Mouse (Mus musculus) embryonic facial prominence, embryonic 14.5 days (tissue): ENCODE results near the gene Krt80. TPM values are rescaled to one million over a fixed set of nuclear protein-coding genes. Genes with fewer than 3 reads are reported as not detected.
"Not testable (repeated sequence)": the region's sequence is repeated elsewhere in the genome, so short reads cannot be mapped to it uniquely, and the experiment has no call there.

ENCODE experiments used
- ATAC-seq: fragments of 200-750 bp; cut with Nextera tagmentation; 2 replicates; pipeline ENCODE4 v1.8.0; 2017; ENCODE audit warnings: low read depth, moderate number of reproducible peaks, moderate TSS enrichment
- DNase-seq: peaks from one replicate; pipeline ENCODE4 v3.0.0-alpha.2; 2015; ENCODE audit warnings: low spot score
- H3K27ac ChIP-seq: fragments of 300-500 bp; sonication (generic); replicated peaks from 2 replicates; pipeline ENCODE4 v1.5.1; 2014; ENCODE audit warnings: low read depth, mild to moderate bottlenecking, low read length, moderate library complexity
- H3K27me3 ChIP-seq: fragments of 300-500 bp; sonication (generic); replicated peaks from 2 replicates; pipeline ENCODE4 v1.6.1; 2014; ENCODE audit warnings: low read length; ENCODE audit not compliant: control insufficient read depth, insufficient read depth
- H3K36me3 ChIP-seq: fragments of 300-500 bp; sonication (generic); 2 replicates; pipeline ENCODE4 v1.6.1; 2014; ENCODE audit warnings: low read length, mixed read lengths; ENCODE audit not compliant: control insufficient read depth, insufficient read depth
- H3K4me1 ChIP-seq: fragments of 300-500 bp; sonication (generic); 2 replicates; pipeline ENCODE4 v1.6.1; 2014; ENCODE audit warnings: antibody characterized with exemption, low read length; ENCODE audit not compliant: control insufficient read depth, insufficient read depth
- H3K4me2 ChIP-seq: fragments of 300-500 bp; sonication (generic); 2 replicates; pipeline ENCODE4 v1.6.1; 2014; ENCODE audit warnings: low read depth, mild to moderate bottlenecking, low read length, moderate library complexity, mixed read lengths
- H3K4me3 ChIP-seq: fragments of 300-500 bp; sonication (generic); 2 replicates; pipeline ENCODE4 v1.5.1; 2014; ENCODE audit warnings: low read depth, mild to moderate bottlenecking, low read length
- H3K9ac ChIP-seq: fragments of 300-500 bp; sonication (generic); 2 replicates; pipeline ENCODE4 v1.6.1; 2014; ENCODE audit warnings: low read depth, mild to moderate bottlenecking, low read length, moderate library complexity, mixed read lengths
- H3K9me3 ChIP-seq: fragments of 300-500 bp; sonication (generic); 2 replicates; pipeline ENCODE4 v1.6.1; 2016; ENCODE audit warnings: low read length; ENCODE audit not compliant: control insufficient read depth
- WGBS: fragments of 180-500 bp; shearing (Covaris S2); extraction: QIAGEN DNeasy Blood & Tissue Kit; methylation state at CpG from one replicate; pipeline ENCODE4 v1.1.7; 2014; 5-methylcytosine and 5-hydroxymethylcytosine counted together
- polyA plus RNA-seq: library from polyadenylated mRNA; unstranded; fragments of >200 nt; fragmentation: Nextera tagmentation; extraction: Ambion mirVana; gene quantifications from 2 replicates; pipeline ENCODE4 v1.2.1, GENCODE M21; 2014

Gene Krt80
- polyA plus RNA-seq, 1 experiment from 2014 or later, result 9.5 TPM

DNA sequence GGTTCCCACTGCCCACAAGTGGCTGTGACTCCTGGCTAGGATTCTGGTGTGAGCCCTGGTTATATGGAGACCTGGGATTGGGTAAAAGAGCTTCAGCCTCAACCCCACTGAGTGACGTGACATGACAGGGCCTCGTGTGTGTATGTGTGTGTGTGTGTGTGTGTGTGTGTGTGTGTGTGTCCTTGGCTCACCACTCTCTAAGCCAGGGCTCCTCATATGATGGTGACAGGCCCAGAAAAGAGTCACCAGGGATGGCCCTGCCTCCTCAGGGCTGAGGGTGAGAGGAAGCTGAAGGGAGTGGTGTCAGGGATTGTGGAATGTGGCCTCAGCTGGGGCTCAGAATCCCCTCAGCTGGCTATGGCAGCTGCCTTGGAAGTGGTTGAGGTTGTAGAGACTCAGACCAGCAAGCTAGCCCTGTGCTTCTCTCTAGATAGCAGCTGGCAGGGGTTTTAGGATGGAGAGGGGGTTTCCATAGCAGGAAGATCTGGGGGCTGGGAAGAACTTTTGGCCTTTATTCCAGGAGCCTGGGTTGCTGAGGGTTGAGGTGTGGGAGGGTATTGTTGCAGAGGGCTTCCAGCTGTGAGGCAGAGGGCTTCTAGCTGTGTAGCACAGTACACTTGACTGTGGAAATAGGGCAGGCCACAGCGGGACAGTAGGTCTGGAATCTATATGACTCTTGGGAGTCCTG lies 40.9 kb downstream of the Krt80 start:
- peak; percentile 20; the same call in 1 of the 2 replicates for ATAC-seq
- H3K9me3 ChIP-seq, result no peaks in the 10 kb centered on the region
- no peak overlapping the region for H3K9ac ChIP-seq
- no peak overlapping the region for H3K27ac ChIP-seq
- 62% methylated on average over 2 of the region's 3 CpGs for WGBS
- peak; percentile 41 for DNase-seq
- no peaks in the 10 kb centered on the region for H3K27me3 ChIP-seq
- no peaks in the 10 kb centered on the region for H3K36me3 ChIP-seq
- H3K4me3 ChIP-seq, result no peak overlapping the region
- H3K4me2 ChIP-seq, result no peak overlapping the region
- H3K4me1 ChIP-seq, result 0 out of 2 replicates have a peak, but pooled peaks cover 6% of the 10 kb centered on the region

DNA sequence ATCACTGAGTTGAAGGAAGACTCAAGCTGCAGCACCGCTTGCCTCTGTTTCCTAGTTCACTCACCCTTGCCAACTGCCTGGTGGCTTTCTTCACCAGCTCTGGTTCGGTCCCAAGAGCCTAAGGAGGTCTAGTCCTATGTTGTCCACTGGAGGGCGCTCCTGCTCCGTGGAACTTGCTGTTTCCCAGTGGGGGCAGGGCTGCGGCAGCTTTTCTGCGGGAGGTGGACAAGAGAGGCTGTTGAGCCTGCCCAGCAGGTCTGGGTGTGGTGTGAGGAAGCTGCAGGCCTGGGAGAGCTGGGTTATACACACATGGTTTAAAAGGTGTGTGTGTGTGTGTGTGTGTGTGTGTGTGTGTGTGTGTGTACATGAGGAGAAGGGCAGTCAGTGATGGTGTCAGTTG lies 42.7 kb downstream of the Krt80 start:
- H3K4me3 ChIP-seq, result no peak overlapping the region
- no peaks in the 10 kb centered on the region for H3K36me3 ChIP-seq
- DNase-seq, result peak; percentile 89
- ATAC-seq, result peak; percentile 74
- H3K4me1 ChIP-seq, result no peaks in the 10 kb centered on the region
- H3K9me3 ChIP-seq, result no peaks in the 10 kb centered on the region
- no peak overlapping the region for H3K4me2 ChIP-seq
- no peaks in the 10 kb centered on the region for H3K27me3 ChIP-seq
- no peak overlapping the region for H3K9ac ChIP-seq
- H3K27ac ChIP-seq, result no peak overlapping the region
- WGBS, result 3% methylated on average over 6 of the region's 6 CpGs

DNA sequence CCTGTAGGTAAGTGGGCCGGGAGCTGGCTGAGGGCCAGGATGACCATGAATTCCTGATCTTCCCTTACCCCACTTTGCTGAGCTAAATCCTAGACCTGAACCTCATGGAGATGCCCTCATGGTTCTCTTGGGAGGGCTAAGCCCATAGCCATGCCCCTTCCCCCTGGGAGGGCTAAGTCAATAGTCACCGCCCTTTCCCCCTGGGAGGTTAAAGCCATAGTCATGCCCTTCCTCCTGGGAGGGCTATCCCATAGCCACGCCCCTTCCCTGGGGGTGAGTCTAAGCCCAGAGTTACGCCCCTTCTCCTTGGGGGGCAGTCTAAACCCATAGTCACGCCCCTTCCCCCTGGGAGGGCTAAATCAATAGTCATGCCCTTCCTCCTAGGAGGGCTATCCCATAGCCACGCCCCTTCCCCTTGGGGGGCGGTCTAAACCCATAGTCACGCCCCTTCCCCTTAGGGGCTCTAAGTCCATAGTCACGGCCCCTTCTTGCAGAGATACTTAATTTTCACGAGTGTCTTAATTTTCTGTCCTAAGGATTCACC lies 43.9 kb downstream of the Krt80 start:
- Histone ChIP-seq H3K9ac (no peak overlapping the region), H3K9me3 (no peaks in the 10 kb centered on the region), H3K27me3 (no peaks in the 10 kb centered on the region), H3K4me3 (no peak overlapping the region), H3K27ac (no peak overlapping the region), H3K36me3 (no peaks in the 10 kb centered on the region), H3K4me1 (no peaks in the 10 kb centered on the region), H3K4me2 (no peak overlapping the region)
- DNase-seq, result no peak
- whole genome bisulfite sequencing, result 36% methylated on average over 10 of the region's 10 CpGs
- no peak for ATAC-seq

DNA sequence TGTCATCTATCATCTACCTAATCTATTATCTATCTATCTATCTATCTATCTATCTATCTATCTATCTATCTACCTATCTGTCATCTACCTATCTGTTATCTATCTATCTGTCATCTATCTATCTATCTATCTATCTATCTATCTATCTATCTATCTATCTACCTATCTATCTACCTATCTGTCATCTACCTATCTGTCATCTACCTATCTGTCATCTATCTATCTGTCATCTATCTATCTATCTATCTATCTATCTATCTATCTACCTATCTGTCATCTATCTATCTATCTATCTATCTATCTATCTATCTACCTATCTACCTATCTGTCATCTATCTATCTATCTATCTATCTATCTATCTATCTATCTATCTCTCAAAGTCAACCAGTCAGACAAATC lies 45.6 kb downstream of the Krt80 start:
- H3K4me2 ChIP-seq, DNase-seq, H3K27ac ChIP-seq, H3K9ac ChIP-seq, H3K27me3 ChIP-seq, H3K4me1 ChIP-seq, H3K4me3 ChIP-seq, H3K36me3 ChIP-seq, ATAC-seq, H3K9me3 ChIP-seq: not testable (repeated sequence)

DNA sequence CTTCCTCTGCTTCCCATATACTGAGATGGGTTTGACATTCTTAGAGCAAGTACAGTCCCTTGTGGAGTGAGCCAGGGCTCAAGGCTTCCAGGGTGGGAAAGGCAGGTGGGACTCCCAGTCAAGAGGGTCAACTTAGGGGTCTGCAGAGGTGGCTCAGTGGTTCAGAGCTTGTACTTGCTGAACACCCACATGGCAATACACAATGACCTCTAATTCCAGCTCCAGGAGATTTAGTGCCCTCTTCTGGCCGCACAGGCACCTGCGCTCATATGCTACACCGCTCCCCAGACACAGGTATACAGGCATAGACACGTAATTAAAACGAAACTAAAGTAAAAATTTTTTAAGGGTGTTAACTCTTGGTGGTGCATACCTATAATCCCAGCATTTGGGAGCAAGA lies 46.5 kb downstream of the Krt80 start:
- Histone ChIP-seq H3K27ac (no peak overlapping the region), H3K9ac (no peak overlapping the region), H3K4me1 (no peaks in the 10 kb centered on the region), H3K27me3 (no peaks in the 10 kb centered on the region), H3K36me3 (no peaks in the 10 kb centered on the region), H3K4me2 (no peak overlapping the region), H3K4me3 (no peak overlapping the region), H3K9me3 (no peaks in the 10 kb centered on the region)
- no peak for DNase-seq
- no peak for ATAC-seq
- 93% methylated on average over 5 of the region's 5 CpGs for WGBS

DNA sequence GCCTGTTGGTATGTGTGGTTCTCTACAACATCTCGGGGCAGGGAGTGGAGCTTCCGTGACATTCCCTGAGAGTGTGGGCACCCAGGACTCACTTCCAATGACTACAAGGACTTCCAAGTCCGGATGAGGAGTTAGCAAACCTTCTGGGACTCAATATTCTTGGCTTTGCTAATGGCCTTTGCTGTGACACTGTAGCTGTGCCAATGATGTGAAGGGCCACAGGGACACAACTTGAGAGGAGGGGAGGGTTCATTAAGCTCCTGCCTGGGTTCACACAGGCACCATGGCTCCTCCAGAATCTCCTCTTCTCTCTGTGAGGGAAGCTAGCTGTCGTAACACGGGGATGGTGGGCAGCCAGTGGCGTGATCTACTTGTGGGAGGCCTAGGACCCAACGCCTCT lies 47.3 kb downstream of the Krt80 start:
- ATAC-seq, result no peak
- H3K9me3 ChIP-seq, result no peaks in the 10 kb centered on the region
- no peak for DNase-seq
- H3K9ac ChIP-seq, result no peak overlapping the region
- H3K36me3 ChIP-seq, result no peaks in the 10 kb centered on the region
- no peak overlapping the region for H3K27ac ChIP-seq
- no peaks in the 10 kb centered on the region for H3K4me1 ChIP-seq
- H3K27me3 ChIP-seq, result no peaks in the 10 kb centered on the region
- no peak overlapping the region for H3K4me2 ChIP-seq
- WGBS, result 87% methylated on average over 7 of the region's 7 CpGs
- no peak overlapping the region for H3K4me3 ChIP-seq

DNA sequence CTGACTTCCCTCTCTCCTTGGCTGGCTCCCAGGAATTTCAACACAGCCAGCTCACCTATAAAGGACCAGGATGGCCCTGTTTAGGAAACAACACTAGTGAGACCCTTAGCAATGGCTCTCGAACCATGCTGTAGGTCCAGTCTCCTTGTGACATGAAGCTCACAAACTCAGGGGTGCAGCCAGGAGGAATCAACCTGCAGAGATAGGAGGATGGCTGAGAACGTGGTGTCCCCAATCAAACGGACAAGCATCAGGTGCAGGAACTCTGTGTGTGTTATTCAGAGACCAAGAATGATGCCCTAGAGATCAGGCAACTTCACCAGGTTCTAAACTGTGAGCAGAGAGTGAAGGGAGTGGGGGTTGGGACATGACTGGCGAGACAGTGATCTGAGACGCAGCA lies 47.9 kb downstream of the Krt80 start:
- H3K4me1 ChIP-seq, result no peaks in the 10 kb centered on the region
- no peak overlapping the region for H3K4me2 ChIP-seq
- 84% methylated on average over 5 of the region's 5 CpGs for WGBS
- no peaks in the 10 kb centered on the region for H3K27me3 ChIP-seq
- H3K4me3 ChIP-seq, result no peak overlapping the region
- no peaks in the 10 kb centered on the region for H3K9me3 ChIP-seq
- H3K27ac ChIP-seq, result no peak overlapping the region
- ATAC-seq (no peak), DNase-seq (no peak)
- no peaks in the 10 kb centered on the region for H3K36me3 ChIP-seq
- H3K9ac ChIP-seq, result no peak overlapping the region

DNA sequence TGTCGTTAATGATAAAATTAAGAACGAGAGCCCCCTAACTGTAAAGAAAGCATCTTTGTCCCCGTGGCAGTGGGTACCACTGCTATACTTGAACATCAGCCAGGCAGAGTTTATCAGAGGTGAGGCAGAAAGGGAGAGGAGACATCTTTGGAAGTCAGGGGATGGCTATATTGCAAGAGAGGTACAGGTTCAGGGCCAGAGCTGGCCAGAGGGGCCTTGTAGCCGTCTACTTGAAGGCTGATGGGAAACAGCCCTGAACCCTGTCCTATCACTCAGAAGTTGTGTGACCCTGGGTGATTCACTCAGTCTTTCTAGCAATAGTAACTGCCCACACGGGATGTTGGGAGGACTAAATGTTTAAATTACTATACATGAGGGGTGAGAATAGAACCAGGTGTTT lies 48.8 kb downstream of the Krt80 start:
- H3K4me3 ChIP-seq, result no peak overlapping the region
- 53% methylated on average over 5 of the region's 5 CpGs for WGBS
- no peaks in the 10 kb centered on the region for H3K4me1 ChIP-seq
- no peak overlapping the region for H3K27ac ChIP-seq
- H3K36me3 ChIP-seq, result no peaks in the 10 kb centered on the region
- DNase-seq, result no peak
- no peaks in the 10 kb centered on the region for H3K27me3 ChIP-seq
- ATAC-seq, result no peak
- H3K9ac ChIP-seq, result no peak overlapping the region
- H3K9me3 ChIP-seq, result no peaks in the 10 kb centered on the region
- no peak overlapping the region for H3K4me2 ChIP-seq

DNA sequence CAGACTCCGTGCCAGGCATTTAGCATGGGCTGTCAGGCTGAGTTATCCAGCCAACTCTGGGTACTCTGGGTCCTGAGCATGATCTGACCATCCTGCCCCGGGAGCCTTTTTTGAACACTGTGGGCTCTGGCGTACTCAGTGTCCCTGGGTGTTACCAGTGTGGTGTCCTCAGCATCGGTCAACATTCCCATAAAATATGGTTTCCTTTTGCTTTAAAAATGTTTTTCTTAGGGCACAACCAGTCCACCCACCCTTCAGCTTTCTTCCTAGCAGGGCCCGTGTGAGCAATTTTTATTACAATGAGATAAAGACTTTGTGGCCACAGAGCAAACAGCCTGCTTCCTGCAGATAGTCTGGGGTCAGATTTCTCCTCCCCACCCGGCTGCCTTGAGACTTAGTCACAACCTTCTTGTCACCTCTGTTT lies 49.3 kb downstream of the Krt80 start:
- H3K9me3 ChIP-seq, result no peaks in the 10 kb centered on the region
- WGBS, result 54% methylated on average over 6 of the region's 6 CpGs
- H3K36me3 ChIP-seq, result no peaks in the 10 kb centered on the region
- H3K9ac ChIP-seq, result no peak overlapping the region
- no peak overlapping the region for H3K4me2 ChIP-seq
- no peaks in the 10 kb centered on the region for H3K4me1 ChIP-seq
- DNase-seq (no peak), ATAC-seq (no peak)
- H3K4me3 ChIP-seq, result no peak overlapping the region
- no peak overlapping the region for H3K27ac ChIP-seq
- no peaks in the 10 kb centered on the region for H3K27me3 ChIP-seq
